Comparison of ENCODE assay signal across 8 mouse cellular contexts in genomic region chr11:94989562-94990017, GRCm38 (mm10). TPM values are rescaled to one million over a fixed set of nuclear protein-coding genes. Genes with fewer than 3 reads are reported as not detected.
DNase-seq lines count a peak whose midpoint lies in the region; ATAC-seq lines count a peak whose summit lies in the region.

No protein-coding gene starts in this region.

- peak overlapping the region; percentile 95 for H3K27ac ChIP-seq in hindbrain, embryonic 15.5 days (replicated peaks)

- peak overlapping the region; percentile 96 for H3K4me2 ChIP-seq in hindbrain, embryonic 15.5 days

- peak; percentile 62 for ATAC-seq in activated CD4-positive, CD25-positive, alpha-beta regulatory T cell, adult 4 months
- peak; percentile 75 for ATAC-seq in hindbrain, embryonic 15.5 days (ENCODE audit: low FRiP score, low read depth)

- no peaks in the 10 kb centered on the region for H3K9me3 ChIP-seq in hindbrain, embryonic 15.5 days

- H3K4me1 ChIP-seq in hindbrain, embryonic 15.5 days (replicated peaks), result peaks cover 56% of the 10 kb centered on the region

- H3K4me3 ChIP-seq in hindbrain, embryonic 15.5 days, result peak overlapping the region; percentile 93

- H3K9ac ChIP-seq in hindbrain, embryonic 15.5 days, result peak overlapping the region; percentile 73

- no peaks in the 10 kb centered on the region for H3K36me3 ChIP-seq in hindbrain, embryonic 15.5 days

- under 1% methylated on average over 12 of the region's 12 CpGs for WGBS in hindbrain, embryonic 15.5 days

- peak; percentile 85 to 92 for DNase-seq in cerebellum, postnatal 25 days
- DNase-seq in frontal cortex, postnatal 36 days (ENCODE audit: low spot score in 2 of 2), result peak; percentile 80 to 90
- peak; percentile 88 to 90 for DNase-seq in left cerebral cortex, adult 18-20 months (ENCODE audit: low spot score in 2 of 2)
- peak; percentile 85 for DNase-seq in lung, postnatal 4 days
- peak; percentile 89 for DNase-seq in right cerebral cortex, adult 18-20 months
- DNase-seq in urinary bladder, postnatal 14 days (ENCODE audit: low spot score), result peak; percentile 84

- H3K27me3 ChIP-seq in hindbrain, embryonic 15.5 days, result no peaks in the 10 kb centered on the region

RNA-seq across cellular contexts. Expression of gene Ppp1r9b, which starts 1.2 kb away (rescaled TPM):
- 10 to 100 TPM; 23.1 to 24.0 TPM for polyA plus RNA-seq in activated CD4-positive, CD25-positive, alpha-beta regulatory T cell, adult 4 months (2017; shearing (Covaris generic))
- polyA plus RNA-seq in hindbrain, embryonic 15.5 days (2015; fragmentation: Nextera tagmentation; extraction: Ambion mirVana), result 20.7 and 21.4 TPM in 2 replicates
- 100 to 1,000 TPM; 737 to 747 TPM for total RNA-seq in left cerebral cortex, adult 18-20 months (2021)

RNA-seq across cellular contexts. Expression of gene Sgca, which starts 13.5 kb away (rescaled TPM):
- polyA plus RNA-seq in activated CD4-positive, CD25-positive, alpha-beta regulatory T cell, adult 4 months (2017; shearing (Covaris generic)), result under 1 TPM in 1 of 2 experiments, not detected in 1; 0.46 TPM
- 0.19 TPM in 1 of 2 replicates, not detected in the other for polyA plus RNA-seq in hindbrain, embryonic 15.5 days (2015; fragmentation: Nextera tagmentation; extraction: Ambion mirVana)
- total RNA-seq in left cerebral cortex, adult 18-20 months (2021), result not detected

RNA-seq across cellular contexts. Expression of gene Samd14, which starts 20.1 kb away (rescaled TPM):
- under 1 TPM in 1 of 2 experiments, not detected in 1; 0.32 TPM for polyA plus RNA-seq in activated CD4-positive, CD25-positive, alpha-beta regulatory T cell, adult 4 months (2017; shearing (Covaris generic))
- polyA plus RNA-seq in hindbrain, embryonic 15.5 days (2015; fragmentation: Nextera tagmentation; extraction: Ambion mirVana), result 146 and 176 TPM in 2 replicates
- 10 to 100 TPM; 25.8 to 33.7 TPM for total RNA-seq in left cerebral cortex, adult 18-20 months (2021)

RNA-seq across cellular contexts. Expression of gene Hils1, which starts 22.2 kb away (rescaled TPM):
- not detected for polyA plus RNA-seq in activated CD4-positive, CD25-positive, alpha-beta regulatory T cell, adult 4 months (2017; shearing (Covaris generic))
- not detected in 2 replicates for polyA plus RNA-seq in hindbrain, embryonic 15.5 days (2015; fragmentation: Nextera tagmentation; extraction: Ambion mirVana)
- total RNA-seq in left cerebral cortex, adult 18-20 months (2021), result not detected

RNA-seq across cellular contexts. Expression of gene Pdk2, which starts 51.6 kb away (rescaled TPM):
- polyA plus RNA-seq in activated CD4-positive, CD25-positive, alpha-beta regulatory T cell, adult 4 months (2017; shearing (Covaris generic)), result 1 to 10 TPM; 2.9 to 5.6 TPM
- polyA plus RNA-seq in hindbrain, embryonic 15.5 days (2015; fragmentation: Nextera tagmentation; extraction: Ambion mirVana), result 26.2 and 33.4 TPM in 2 replicates
- 100 to 1,000 TPM; 116 to 128 TPM for total RNA-seq in left cerebral cortex, adult 18-20 months (2021)

Comparison
In these comparisons a context has a peak if more than half of its experiments do, and no peak if none do; other contexts are left out.
1. Peak in every context shown above with its lines: DNase-seq, ATAC-seq, H3K4me3 ChIP-seq and H3K27ac ChIP-seq.
2. RNA of gene Samd14, which starts 20.1 kb away (polyA plus RNA-seq): 146 to 176 TPM in hindbrain, embryonic 15.5 days; 0.32 TPM in activated CD4-positive, CD25-positive, alpha-beta regulatory T cell, adult 4 months; every median in the first group is over 100 times any median in the second.